Mouse (Mus musculus) kidney, adult 2 months (tissue): ENCODE measurements at regions not wholly inside any gene's neighbourhood (a gene's known extent, or its start where the extent isn't known, plus 50 kb on each side); places are given as distances from the start of the nearest gene placed in this dataset.

ENCODE experiments used
- CTCF ChIP-seq: fragments of 200-500 bp; conservative IDR thresholded peaks from 2 replicates; pipeline ENCODE4 v1.5.1; 2011; ENCODE audit warnings: low read depth, mild to moderate bottlenecking, control low read depth, low read length, moderate library complexity, mixed read lengths; ENCODE audit not compliant: insufficient read depth, insufficient read length
- POLR2A ChIP-seq: fragments of 200-500 bp; IDR thresholded peaks from one replicate; pipeline ENCODE4 v1.6.1; 2011; ENCODE audit warnings: low read depth, low read length, control low read depth

DNA sequence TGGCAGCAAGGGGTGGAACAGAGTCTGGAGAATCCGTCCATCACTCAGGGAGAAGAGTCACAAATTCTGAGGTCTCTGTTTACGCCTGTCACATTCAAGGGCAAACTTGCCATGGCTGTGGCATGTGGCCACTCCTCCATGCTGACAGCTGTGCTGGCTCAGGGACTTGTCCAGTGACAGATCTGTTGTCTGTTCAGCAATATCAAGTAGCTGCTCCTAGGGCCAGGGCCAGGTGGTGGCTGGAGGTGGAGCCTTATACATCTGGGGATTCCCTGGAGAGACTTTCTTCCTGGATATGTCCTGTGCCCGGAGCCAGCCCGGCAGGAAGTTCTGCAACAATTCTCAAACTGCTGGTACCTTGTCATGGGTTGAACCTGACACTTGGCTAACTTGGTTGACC is 229.7 kb upstream of the Csf3r start:
- TF ChIP-seq CTCF (no peak), POLR2A (no peak)
